Mouse (Mus musculus) hindbrain, embryonic 15.5 days (tissue): ENCODE measurements at regions not wholly inside any gene's neighbourhood (a gene's known extent, or its start where the extent isn't known, plus 50 kb on each side); places are given as distances from the start of the nearest gene placed in this dataset.

Experiments used
- ATAC-seq: fragments of 200-750 bp; cut with Nextera tagmentation; 2 replicates; pipeline ENCODE4 v1.8.0; 2017; ENCODE audit warnings: low read depth, moderate number of reproducible peaks, moderate TSS enrichment; ENCODE audit not compliant: low FRiP score
- H3K27ac ChIP-seq: fragments of 300-500 bp; sonication (generic); replicated peaks from 2 replicates; pipeline ENCODE4 v1.5.1; 2015; ENCODE audit warnings: mild to moderate bottlenecking, inconsistent platforms
- H3K27me3 ChIP-seq: fragments of 300-500 bp; sonication (generic); 2 replicates; pipeline ENCODE4 v1.6.1; 2015; ENCODE audit warnings: control low read depth, inconsistent platforms
- H3K36me3 ChIP-seq: fragments of 300-500 bp; sonication (generic); 2 replicates; pipeline ENCODE4 v1.6.1; 2015; ENCODE audit warnings: control low read depth, inconsistent platforms
- H3K4me1 ChIP-seq: fragments of 300-500 bp; sonication (generic); replicated peaks from 2 replicates; pipeline ENCODE4 v1.6.1; 2015; ENCODE audit warnings: control low read depth, inconsistent platforms
- H3K4me2 ChIP-seq: fragments of 300-500 bp; sonication (generic); 2 replicates; pipeline ENCODE4 v1.6.1; 2015; ENCODE audit warnings: moderate library complexity, mild to moderate bottlenecking, inconsistent platforms
- H3K4me3 ChIP-seq: fragments of 300-500 bp; sonication (generic); 2 replicates; pipeline ENCODE4 v1.5.1; 2015; ENCODE audit warnings: mild to moderate bottlenecking, inconsistent platforms
- H3K9ac ChIP-seq: fragments of 300-500 bp; sonication (generic); 2 replicates; pipeline ENCODE4 v1.6.1; 2015; ENCODE audit warnings: inconsistent platforms
- H3K9me3 ChIP-seq: fragments of 300-500 bp; sonication (generic); 2 replicates; pipeline ENCODE4 v1.6.1; 2016; ENCODE audit warnings: control low read depth, inconsistent platforms
- WGBS: fragments of 180-500 bp; shearing (Covaris S2); methylation state at CpG from one replicate; pipeline ENCODE4 v1.1.7; 2015; 5-methylcytosine and 5-hydroxymethylcytosine counted together

DNA sequence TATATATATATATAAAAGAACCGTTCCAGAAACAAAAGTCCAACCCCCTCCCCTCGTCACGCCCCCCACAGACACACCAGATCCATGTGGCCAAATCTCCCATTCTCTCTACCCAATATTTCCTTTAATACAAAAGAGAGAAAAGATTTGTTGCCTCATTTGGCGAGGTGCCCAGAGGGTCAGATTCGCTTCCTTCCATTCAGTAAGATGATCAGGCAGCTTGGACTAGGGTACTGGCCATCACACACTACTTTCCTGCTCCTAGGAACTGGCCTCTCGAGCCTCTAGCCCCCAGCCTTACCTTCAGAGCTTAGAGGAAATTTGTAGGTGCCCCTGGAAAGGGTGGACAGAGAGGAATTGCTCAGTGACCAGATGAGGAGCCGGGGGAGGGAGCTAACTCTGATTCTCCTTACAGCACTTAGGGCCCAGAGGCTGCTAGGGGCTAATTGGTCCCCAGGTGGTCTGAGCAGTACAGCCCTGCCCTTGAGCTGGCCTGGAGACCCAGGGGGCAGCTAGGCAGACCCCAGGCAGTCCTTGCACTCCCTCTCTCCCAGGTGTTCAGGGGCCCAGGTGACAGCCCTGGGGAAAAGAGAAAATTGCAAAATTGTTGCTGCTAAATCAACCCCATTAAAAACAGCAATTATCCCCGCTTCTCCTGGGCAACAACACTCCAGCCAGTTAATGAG lies 470.4 kb upstream of the Mgmt start:
- H3K36me3 ChIP-seq: no peaks in the 10 kb centered on the region
- no peaks in the 10 kb centered on the region for H3K4me1 ChIP-seq
- H3K4me3 ChIP-seq: no peak overlapping the region
- 53% methylated on average over 8 of the region's 8 CpGs for WGBS
- no peak for ATAC-seq
- H3K27me3 ChIP-seq: no peaks in the 10 kb centered on the region
- no peaks in the 10 kb centered on the region for H3K9me3 ChIP-seq
- no peak overlapping the region for H3K4me2 ChIP-seq
- no peak overlapping the region for H3K9ac ChIP-seq
- no peak overlapping the region for H3K27ac ChIP-seq

- Histone ChIP-seq H3K9me3 (no peaks in the 10 kb centered on the region), H3K9ac (no peak overlapping the region), H3K36me3 (no peaks in the 10 kb centered on the region), H3K4me3 (no peak overlapping the region), H3K27me3 (no peaks in the 10 kb centered on the region), H3K27ac (no peak overlapping the region), H3K4me1 (peaks cover 19% of the 10 kb centered on the region), H3K4me2 (no peak overlapping the region)
- WGBS: 62% methylated on average over 4 of the region's 4 CpGs
- no peak for ATAC-seq
Observed at GRCm38 (mm10) chr7:136427164-136427563, 467.2 kb upstream of the Mgmt start.

- 37% methylated on average over 21 of the region's 21 CpGs for WGBS
- Histone ChIP-seq H3K27ac (no peak overlapping the region), H3K4me1 (peaks cover 25% of the 10 kb centered on the region)
Observed at GRCm38 (mm10) chr7:136430085-136431011, 464.1 kb upstream of the Mgmt start.

GRCm38 (mm10) chr7:136433699-136434098 lies 460.7 kb upstream of the Mgmt start:
- Histone ChIP-seq H3K4me3 (no peak overlapping the region), H3K4me2 (no peak overlapping the region), H3K9ac (no peak overlapping the region), H3K27me3 (no peaks in the 10 kb centered on the region), H3K9me3 (no peaks in the 10 kb centered on the region), H3K4me1 (peaks cover 25% of the 10 kb centered on the region), H3K36me3 (no peaks in the 10 kb centered on the region), H3K27ac (no peak overlapping the region)
- 85% methylated on average over 3 of the region's 3 CpGs for WGBS
- ATAC-seq: no peak

More at GRCm38 (mm10) chr7:136430085-136431011, 464.1 kb upstream of the Mgmt start:
- Histone ChIP-seq H3K9me3 (no peaks in the 10 kb centered on the region), H3K9ac (no peak overlapping the region), H3K4me3 (no peak overlapping the region), H3K36me3 (no peaks in the 10 kb centered on the region), H3K27me3 (no peaks in the 10 kb centered on the region), H3K4me2 (no peak overlapping the region)
- ATAC-seq: 0 out of 2 replicates have a peak, but pooled peaks have one; percentile 48

DNA sequence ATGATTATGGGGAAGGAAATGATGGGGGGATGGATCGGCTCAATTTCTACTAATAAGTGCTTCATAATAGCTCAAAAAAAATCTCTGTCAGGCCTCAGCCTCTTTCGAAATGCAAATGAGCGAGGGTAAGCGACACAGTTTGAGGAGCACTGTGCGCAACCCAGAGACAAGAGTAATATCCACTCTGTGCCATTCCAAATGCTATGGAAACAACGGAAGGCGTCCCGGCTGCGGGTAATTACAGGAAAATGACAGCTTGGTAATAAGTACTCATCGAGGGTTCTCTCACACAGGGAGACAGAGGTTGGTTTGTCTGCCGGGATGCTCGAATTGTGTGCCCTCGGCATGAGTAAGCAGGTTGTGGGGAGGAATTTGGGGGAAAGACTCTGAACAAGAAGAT lies 459.9 kb upstream of the Mgmt start:
- Histone ChIP-seq H3K27me3 (no peaks in the 10 kb centered on the region), H3K9me3 (no peaks in the 10 kb centered on the region), H3K36me3 (no peaks in the 10 kb centered on the region), H3K4me1 (peaks cover 25% of the 10 kb centered on the region), H3K4me2 (no peak overlapping the region), H3K27ac (no peak overlapping the region), H3K4me3 (no peak overlapping the region), H3K9ac (no peak overlapping the region)
- 61% methylated on average over 13 of the region's 13 CpGs for WGBS
- ATAC-seq: no peak

DNA sequence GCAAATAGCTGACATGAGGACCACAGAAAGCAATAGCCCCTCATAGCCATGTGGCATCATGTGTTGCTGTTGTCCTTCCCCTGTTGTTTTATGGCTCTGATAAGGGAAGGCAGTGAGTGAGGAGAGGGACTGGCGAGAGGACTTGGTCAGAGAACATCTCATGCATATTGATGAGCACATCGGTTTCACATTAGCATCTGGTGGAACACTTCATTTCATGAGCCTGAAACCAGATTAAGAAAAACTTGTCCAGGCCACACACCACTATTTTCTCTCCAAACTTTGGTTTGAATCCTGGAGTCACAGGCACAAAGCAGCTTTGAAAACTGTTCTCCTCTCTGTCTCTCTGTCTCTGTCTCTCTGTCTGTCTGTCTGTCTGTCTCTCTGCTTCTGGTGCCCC lies 451.0 kb upstream of the Mgmt start:
- Histone ChIP-seq H3K27ac (no peak overlapping the region), H3K4me1 (no peaks in the 10 kb centered on the region), H3K4me3 (no peak overlapping the region), H3K36me3 (no peaks in the 10 kb centered on the region), H3K9me3 (no peaks in the 10 kb centered on the region), H3K27me3 (no peaks in the 10 kb centered on the region; the same call in 1 of the 2 replicates), H3K9ac (no peak overlapping the region), H3K4me2 (no peak overlapping the region)
- ATAC-seq: no peak
- 49% methylated on average over 2 of the region's 2 CpGs for WGBS

GRCm38 (mm10) chr7:136445091-136445490 lies 449.3 kb upstream of the Mgmt start:
- no peak overlapping the region for H3K4me3 ChIP-seq
- H3K4me2 ChIP-seq: no peak overlapping the region
- H3K9ac ChIP-seq: no peak overlapping the region
- no peak for ATAC-seq
- H3K27me3 ChIP-seq: no peaks in the 10 kb centered on the region; the same call in 1 of the 2 replicates
- H3K36me3 ChIP-seq: no peaks in the 10 kb centered on the region
- WGBS: 87% methylated on average over 6 of the region's 6 CpGs
- H3K27ac ChIP-seq: no peak overlapping the region
- no peaks in the 10 kb centered on the region for H3K9me3 ChIP-seq
- no peaks in the 10 kb centered on the region for H3K4me1 ChIP-seq

GRCm38 (mm10) chr7:136449286-136449685 lies 445.1 kb upstream of the Mgmt start:
- Histone ChIP-seq H3K9ac (no peak overlapping the region), H3K27ac (no peak overlapping the region), H3K36me3 (no peaks in the 10 kb centered on the region), H3K4me1 (0 out of 2 replicates have a peak, but pooled peaks cover 3% of the 10 kb centered on the region), H3K4me3 (no peak overlapping the region), H3K9me3 (no peaks in the 10 kb centered on the region), H3K27me3 (no peaks in the 10 kb centered on the region; the same call in 1 of the 2 replicates), H3K4me2 (no peak overlapping the region)
- no peak for ATAC-seq
- 79% methylated on average over 1 of the region's 1 CpGs for WGBS

- no peak overlapping the region for H3K4me2 ChIP-seq
- no peak overlapping the region for H3K9ac ChIP-seq
- 72% methylated on average over 8 of the region's 8 CpGs for WGBS
- no peaks in the 10 kb centered on the region for H3K36me3 ChIP-seq
- H3K9me3 ChIP-seq: no peaks in the 10 kb centered on the region
- no peak overlapping the region for H3K27ac ChIP-seq
- H3K4me1 ChIP-seq: 0 out of 2 replicates have a peak, but pooled peaks cover 3% of the 10 kb centered on the region
- no peaks in the 10 kb centered on the region; the same call in 1 of the 2 replicates for H3K27me3 ChIP-seq
- H3K4me3 ChIP-seq: no peak overlapping the region
- no peak for ATAC-seq
Observed at GRCm38 (mm10) chr7:136451672-136452361, 442.6 kb upstream of the Mgmt start.

- Histone ChIP-seq H3K27me3 (no peaks in the 10 kb centered on the region), H3K4me1 (0 out of 2 replicates have a peak, but pooled peaks cover 3% of the 10 kb centered on the region), H3K9me3 (no peaks in the 10 kb centered on the region), H3K4me2 (no peak overlapping the region), H3K27ac (no peak overlapping the region), H3K36me3 (no peaks in the 10 kb centered on the region), H3K4me3 (no peak overlapping the region), H3K9ac (no peak overlapping the region)
- 60% methylated on average over 5 of the region's 5 CpGs for WGBS
- ATAC-seq: no peak
Observed at GRCm38 (mm10) chr7:136452561-136452960, 441.9 kb upstream of the Mgmt start.

- ATAC-seq: no peak
- Histone ChIP-seq H3K27me3 (no peaks in the 10 kb centered on the region), H3K4me2 (no peak overlapping the region), H3K9ac (no peak overlapping the region), H3K4me1 (0 out of 2 replicates have a peak, but pooled peaks cover 3% of the 10 kb centered on the region), H3K27ac (no peak overlapping the region), H3K36me3 (no peaks in the 10 kb centered on the region), H3K4me3 (no peak overlapping the region), H3K9me3 (no peaks in the 10 kb centered on the region)
- 75% methylated on average over 7 of the region's 7 CpGs for WGBS
Observed at GRCm38 (mm10) chr7:136457171-136457570, 437.2 kb upstream of the Mgmt start.
